Mouse (Mus musculus) left cerebral cortex, postnatal 4 days (tissue): ENCODE results near the gene Vezt. TPM values are rescaled to one million over a fixed set of nuclear protein-coding genes. Genes with fewer than 3 reads are reported as not detected.

Experiments
- DNase-seq: peaks from one replicate; pipeline ENCODE4 v3.0.0-alpha.2; 2022
- intact Hi-C: fragments of 180-260 bp; cut with DNase I; formaldehyde crosslinking; loops from one replicate; pipeline ENCODE4 v1.15.1; 2025
- total RNA-seq, 2 experiments: library from RNA; stranded (reverse); gene quantifications; 2 replicates each; pipeline ENCODE4 v1.2.3; 2021

Gene Vezt
- total RNA-seq, 2 experiments from 2014 or later, result 96.2 to 106 TPM

- intact Hi-C loops, result no loop called here
- no peak for DNase-seq
These were observed 118.8 kb downstream of the Vezt start for GRCm38 (mm10) chr10:93916778-93917177.

- DNase-seq, result no peak
- intact Hi-C loops, result no loop called here
These were observed 119.9 kb downstream of the Vezt start for GRCm38 (mm10) chr10:93915531-93916275.

GRCm38 (mm10) chr10:93913525-93913924 lies 122.1 kb downstream of the Vezt start:
- no peak for DNase-seq
- intact Hi-C loops, result no loop called here

GRCm38 (mm10) chr10:93912917-93913316 lies 122.7 kb downstream of the Vezt start:
- no peak for DNase-seq
- intact Hi-C loops, result no loop called here

- intact Hi-C loops, result no loop called here
- DNase-seq, result no peak
These were observed 123.3 kb downstream of the Vezt start for GRCm38 (mm10) chr10:93912136-93912855.

- intact Hi-C loops, result no loop called here
- DNase-seq, result no peak
These were observed 124.3 kb downstream of the Vezt start for GRCm38 (mm10) chr10:93911326-93911725.

- intact Hi-C loops, result no loop called here
- no peak for DNase-seq
These were observed 125.7 kb downstream of the Vezt start for GRCm38 (mm10) chr10:93909811-93910446.

GRCm38 (mm10) chr10:93909015-93909414 lies 126.6 kb downstream of the Vezt start:
- intact Hi-C loops, result no loop called here
- DNase-seq, result no peak

- intact Hi-C loops, result no loop called here
- no peak for DNase-seq
These were observed 127.1 kb downstream of the Vezt start for GRCm38 (mm10) chr10:93908540-93908939.

GRCm38 (mm10) chr10:93907376-93907775 lies 128.2 kb downstream of the Vezt start:
- intact Hi-C loops, result no loop called here
- no peak for DNase-seq

- no peak for DNase-seq
- intact Hi-C loops, result no loop called here
These were observed 135.7 kb downstream of the Vezt start for GRCm38 (mm10) chr10:93899907-93900306.

GRCm38 (mm10) chr10:93899303-93899702 lies 136.3 kb downstream of the Vezt start:
- no peak for DNase-seq
- intact Hi-C loops, result no loop called here

GRCm38 (mm10) chr10:93897043-93897646 lies 138.5 kb downstream of the Vezt start, which contains the start of gene Metap2:
Gene Metap2 (minus strand): TSS chr10:93897093.
- no peak for DNase-seq

GRCm38 (mm10) chr10:93892551-93892950 lies 143.1 kb downstream of the Vezt start:
- no peak for DNase-seq
- intact Hi-C loops, result loop anchor here (2.0 kb wide), 1 partner anchor 64 kb away; no protein-coding TSS in a partner anchor

More at GRCm38 (mm10) chr10:93897043-93897646, 138.5 kb downstream of the Vezt start, which contains the start of gene Metap2:
- intact Hi-C loops, result no loop called here

- no peak for DNase-seq
- intact Hi-C loops, result no loop called here
These were observed 144.6 kb downstream of the Vezt start for GRCm38 (mm10) chr10:93891031-93891430.

GRCm38 (mm10) chr10:93890565-93890964 lies 145.1 kb downstream of the Vezt start:
- intact Hi-C loops, result no loop called here

GRCm38 (mm10) chr10:93889976-93890375 lies 145.6 kb downstream of the Vezt start:
- peak; percentile 4 for DNase-seq
- intact Hi-C loops, result no loop called here

More at GRCm38 (mm10) chr10:93890565-93890964, 145.1 kb downstream of the Vezt start:
- DNase-seq, result no peak

GRCm38 (mm10) chr10:93889579-93889950 lies 146.1 kb downstream of the Vezt start:
- peak; percentile 92 for DNase-seq
- intact Hi-C loops, result no loop called here
